Mouse (Mus musculus): Measurements from ENCODE around the gene Gm20441. TPM values are rescaled to one million over a fixed set of nuclear protein-coding genes. Genes with fewer than 3 reads are reported as not detected.
A peak's percentile ranks its signal among the peaks of the same experiment; 100 is the strongest.

Gm20441 gene
- polyA plus RNA-seq, 1 experiment: not detected

DNA sequence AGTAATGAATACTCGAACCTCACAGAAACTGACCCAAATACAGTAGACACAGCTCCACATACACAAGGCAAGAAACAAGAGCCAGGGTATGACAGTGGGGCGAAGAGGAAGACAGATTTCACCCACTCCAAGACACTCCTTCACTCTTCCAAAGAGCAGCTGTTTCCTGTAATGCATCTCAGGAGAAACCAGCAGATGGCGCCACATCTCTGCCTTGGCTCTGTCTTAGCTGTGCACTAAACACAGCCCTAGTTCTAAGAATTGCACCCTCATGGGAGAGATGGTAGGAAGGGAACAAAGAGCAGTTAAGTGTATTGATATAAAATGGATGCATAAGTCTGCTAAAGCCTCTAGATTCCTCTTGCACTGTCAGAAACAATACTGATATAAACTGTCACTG is 36.7 kb downstream of the Gm20441 start:
- H3K4me1 ChIP-seq (ENCODE audit: control insufficient read depth, insufficient read depth, low read length): no peaks in the 10 kb centered on the region
- 40% methylated on average over 3 of the region's 3 CpGs for WGBS
- no peaks in the 10 kb centered on the region for H3K27me3 ChIP-seq (replicated peaks; ENCODE audit: control insufficient read depth, insufficient read depth, low read length)
- TF ChIP-seq CTCF (conservative IDR thresholded peaks at IDR 0.05; ENCODE audit: insufficient read depth, insufficient read length, low read depth, low read length) (peak; percentile 96), POLR2A (IDR thresholded peaks at IDR 0.05; ENCODE audit: low read depth, low read length) (no peak)
- no peak overlapping the region for H3K27ac ChIP-seq (ENCODE audit: insufficient read depth, low read depth, low read length)
- DNase-seq: peak; percentile 81
- H3K4me3 ChIP-seq (ENCODE audit: insufficient read depth, low read depth, low read length): no peak overlapping the region
- peaks cover 1% of the 10 kb centered on the region; the same call in 1 of the 2 replicates for H3K36me3 ChIP-seq (ENCODE audit: control insufficient read depth, insufficient read depth, low read length)

DNA sequence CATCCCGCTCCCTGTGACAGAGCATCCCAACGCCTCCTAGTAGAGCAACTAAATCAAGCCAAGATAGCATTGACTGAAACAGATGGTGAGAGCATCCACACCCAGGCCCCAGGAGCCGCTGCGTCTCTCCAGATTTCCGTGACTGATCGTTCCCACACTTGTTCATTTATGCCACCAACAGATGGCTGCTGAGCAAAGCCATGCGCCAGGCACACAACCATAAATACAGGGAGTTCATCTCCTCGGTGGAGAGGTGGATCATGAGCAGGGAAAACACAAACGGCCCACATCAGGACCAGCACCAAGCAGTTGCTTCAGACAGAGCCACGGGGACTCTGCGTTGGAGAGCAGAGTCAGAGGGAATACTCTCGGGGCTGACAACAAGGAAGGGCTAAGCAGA is 37.4 kb downstream of the Gm20441 start:
- peaks cover 1% of the 10 kb centered on the region; the same call in 1 of the 2 replicates for H3K36me3 ChIP-seq (ENCODE audit: control insufficient read depth, insufficient read depth, low read length)
- H3K4me3 ChIP-seq (ENCODE audit: insufficient read depth, low read depth, low read length): no peak overlapping the region
- H3K27ac ChIP-seq (ENCODE audit: insufficient read depth, low read depth, low read length): no peak overlapping the region
- WGBS: 92% methylated on average over 12 of the region's 12 CpGs
- H3K27me3 ChIP-seq (replicated peaks; ENCODE audit: control insufficient read depth, insufficient read depth, low read length): no peaks in the 10 kb centered on the region
- no peak for TF ChIP-seq POLR2A (IDR thresholded peaks at IDR 0.05; ENCODE audit: low read depth, low read length)
- no peak for TF ChIP-seq CTCF (conservative IDR thresholded peaks at IDR 0.05; ENCODE audit: insufficient read depth, insufficient read length, low read depth, low read length)
- H3K4me1 ChIP-seq (ENCODE audit: control insufficient read depth, insufficient read depth, low read length): no peaks in the 10 kb centered on the region
- no peak for DNase-seq

DNA sequence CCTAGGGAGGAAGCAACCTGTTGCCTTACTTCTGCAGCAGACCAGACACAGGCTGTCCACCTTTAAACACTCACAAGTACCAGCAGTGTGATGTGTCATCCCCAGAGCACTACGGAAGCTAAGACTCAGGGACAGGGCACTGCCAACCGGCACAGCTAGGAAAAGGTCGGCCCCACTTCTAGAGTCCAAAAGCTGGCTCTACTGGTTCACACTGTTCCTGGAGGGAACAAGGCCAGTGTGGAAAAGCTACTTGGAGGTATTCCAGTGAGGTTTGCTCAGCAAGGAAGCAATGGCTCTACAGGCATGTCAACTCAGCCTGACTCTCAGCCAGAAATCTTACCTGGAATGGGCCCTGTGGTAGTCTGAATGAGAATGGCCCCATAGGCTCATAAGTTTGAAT is 39.9 kb downstream of the Gm20441 start:
- no peaks in the 10 kb centered on the region for H3K36me3 ChIP-seq (ENCODE audit: control insufficient read depth, insufficient read depth, low read length)
- H3K4me3 ChIP-seq (ENCODE audit: insufficient read depth, low read depth, low read length): no peak overlapping the region
- no peak for TF ChIP-seq CTCF (conservative IDR thresholded peaks at IDR 0.05; ENCODE audit: insufficient read depth, insufficient read length, low read depth, low read length)
- TF ChIP-seq POLR2A (IDR thresholded peaks at IDR 0.05; ENCODE audit: low read depth, low read length): no peak
- peak; percentile 32 for DNase-seq
- WGBS: 85% methylated on average over 3 of the region's 3 CpGs
- no peaks in the 10 kb centered on the region for H3K27me3 ChIP-seq (replicated peaks; ENCODE audit: control insufficient read depth, insufficient read depth, low read length)
- no peaks in the 10 kb centered on the region for H3K4me1 ChIP-seq (ENCODE audit: control insufficient read depth, insufficient read depth, low read length)
- no peak overlapping the region for H3K27ac ChIP-seq (ENCODE audit: insufficient read depth, low read depth, low read length)

DNA sequence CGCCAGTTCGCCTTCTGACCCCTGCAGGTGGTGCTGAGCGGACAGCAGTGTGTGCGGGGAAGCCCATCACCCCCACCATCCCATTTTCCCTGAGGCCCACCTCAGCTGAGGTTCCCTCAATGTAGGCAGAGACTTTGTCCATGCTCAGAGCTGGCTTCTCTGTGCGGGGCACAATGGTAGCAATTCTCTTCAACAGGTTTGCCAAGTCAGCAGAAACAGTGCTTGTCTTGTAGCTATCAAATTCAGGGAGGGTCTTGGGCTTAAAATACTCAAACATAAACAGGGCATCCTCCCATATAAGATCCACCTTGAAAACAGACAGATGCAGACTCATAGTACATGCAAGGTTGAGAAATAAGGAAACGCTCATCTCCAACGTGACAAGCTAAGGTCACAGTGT is 55.3 kb downstream of the Gm20441 start:
- Histone ChIP-seq H3K4me3 (ENCODE audit: insufficient read depth, low read depth, low read length) (no peak overlapping the region), H3K4me1 (ENCODE audit: control insufficient read depth, insufficient read depth, low read length) (no peaks in the 10 kb centered on the region), H3K36me3 (ENCODE audit: control insufficient read depth, insufficient read depth, low read length) (peaks cover under 1% of the 10 kb centered on the region), H3K27ac (ENCODE audit: insufficient read depth, low read depth, low read length) (no peak overlapping the region), H3K27me3 (replicated peaks; ENCODE audit: control insufficient read depth, insufficient read depth, low read length) (no peaks in the 10 kb centered on the region)
- no peak for TF ChIP-seq POLR2A (IDR thresholded peaks at IDR 0.05; ENCODE audit: low read depth, low read length)
- no peak for TF ChIP-seq CTCF (conservative IDR thresholded peaks at IDR 0.05; ENCODE audit: insufficient read depth, insufficient read length, low read depth, low read length)
- DNase-seq: no peak
- 89% methylated on average over 7 of the region's 7 CpGs for WGBS

Other genes starting within 250 kb of the Gm20441 start
- 2.1 and 2.2 TPM in 2 replicates for gene Lrrc75b, start 220.6 kb downstream of the Gm20441 start, polyA plus RNA-seq (2012; rRNA removed)
- gene Ggt1, start 219.3 kb downstream of the Gm20441 start, polyA plus RNA-seq (2012; rRNA removed): 881 and 1,007 TPM in 2 replicates
- 34.5 and 48.3 TPM in 2 replicates for gene Ggt5, start 191.6 kb downstream of the Gm20441 start, polyA plus RNA-seq (2012; rRNA removed)
- gene Susd2, start 136.9 kb downstream of the Gm20441 start, polyA plus RNA-seq (2012; rRNA removed): 193 and 196 TPM in 2 replicates
- 24.6 and 27.3 TPM in 2 replicates for gene Cabin1, start 16.6 kb downstream of the Gm20441 start, polyA plus RNA-seq (2012; rRNA removed)
- 408 and 410 TPM in 2 replicates for gene Ddt, start 7.5 kb downstream of the Gm20441 start, polyA plus RNA-seq (2012; rRNA removed)
- 97.4 and 108 TPM in 2 replicates for gene Gstt3, start 460 bp upstream of the Gm20441 start, polyA plus RNA-seq (2012; rRNA removed)
- 492 and 514 TPM in 2 replicates for gene Gstt1, start 17.6 kb upstream of the Gm20441 start, polyA plus RNA-seq (2012; rRNA removed)
- 0.11 and 0.23 TPM in 2 replicates for gene Gstt4, start 41.6 kb upstream of the Gm20441 start, polyA plus RNA-seq (2012; rRNA removed)
- gene Gstt2, start 56.5 kb upstream of the Gm20441 start, polyA plus RNA-seq (2012; rRNA removed): 1,054 and 1,473 TPM in 2 replicates
- 3,280 and 4,796 TPM in 2 replicates for gene Mif, start 79.3 kb upstream of the Gm20441 start, polyA plus RNA-seq (2012; rRNA removed)
- 5.0 and 6.4 TPM in 2 replicates for gene Derl3, start 112.5 kb upstream of the Gm20441 start, polyA plus RNA-seq (2012; rRNA removed)
- gene Smarcb1, start 140.7 kb upstream of the Gm20441 start, polyA plus RNA-seq (2012; rRNA removed): 34.6 and 37.7 TPM in 2 replicates
- gene Chchd10, start 152.2 kb upstream of the Gm20441 start, polyA plus RNA-seq (2012; rRNA removed): 1,587 and 1,621 TPM in 2 replicates
- 21.5 and 23.9 TPM in 2 replicates for gene Mmp11, start 155.5 kb upstream of the Gm20441 start, polyA plus RNA-seq (2012; rRNA removed)
- gene Gm867, start 159.7 kb upstream of the Gm20441 start, polyA plus RNA-seq (2012; rRNA removed): 1.3 and 1.4 TPM in 2 replicates
- gene Vpreb3, start 162.1 kb upstream of the Gm20441 start, polyA plus RNA-seq (2012; rRNA removed): 1.2 and 3.8 TPM in 2 replicates
- gene Gm5134, start 173.6 kb upstream of the Gm20441 start, polyA plus RNA-seq (2012; rRNA removed): 0.03 TPM in 1 of 2 replicates, not detected in the other

Data from kidney, adult 2 months (tissue).